Mouse (Mus musculus): Measurements from ENCODE around the gene Hoxd4. TPM values are rescaled to one million over a fixed set of nuclear protein-coding genes. Genes with fewer than 3 reads are reported as not detected.

The Hoxd4 gene
- polyA plus RNA-seq (2012), result 0.06 TPM in 1 of 2 replicates, not detected in the other

- Histone ChIP-seq H3K27me3 (ENCODE audit: control insufficient read depth) (peaks cover 98% of the 10 kb centered on the region), H3K4me1 (ENCODE audit: control insufficient read depth) (peaks cover 1% of the 10 kb centered on the region; the same call in 1 of the 2 replicates), H3K9me3 (ENCODE audit: control insufficient read depth, low read length) (no peaks in the 10 kb centered on the region), H3K36me3 (ENCODE audit: control insufficient read depth) (no peaks in the 10 kb centered on the region), H3K4me3 (replicated peaks) (no peak within 1 kb of the TSS)
- TF ChIP-seq GATA1 (IDR thresholded peaks at IDR 0.05; ENCODE audit: low read length) (no peak), TAL1 (IDR thresholded peaks at IDR 0.05; ENCODE audit: low read length) (no peak)
These were observed at the start of gene Hoxd4, which contains the start of gene Hoxd3 for GRCm38 (mm10) chr2:74711721-74712621. Hoxd4 (plus strand) TSS chr2:74711929. Hoxd3 (plus strand) TSS chr2:74711927.

- Histone ChIP-seq H3K9me3 (ENCODE audit: control insufficient read depth, low read length) (peaks cover 4% of the 10 kb centered on the region; the same call in 1 of the 2 replicates), H3K4me1 (ENCODE audit: control insufficient read depth) (no peaks in the 10 kb centered on the region), H3K4me3 (replicated peaks) (no peak overlapping the region), H3K36me3 (ENCODE audit: control insufficient read depth) (no peaks in the 10 kb centered on the region), H3K27me3 (ENCODE audit: control insufficient read depth) (peaks cover 99% of the 10 kb centered on the region)
- no peak for TF ChIP-seq GATA1 (IDR thresholded peaks at IDR 0.05; ENCODE audit: low read length)
- no peak for TF ChIP-seq TAL1 (IDR thresholded peaks at IDR 0.05; ENCODE audit: low read length)
These were observed 48.3 kb upstream of the Hoxd4 start for GRCm38 (mm10) chr2:74663291-74663925.

GRCm38 (mm10) chr2:74666411-74666810, 45.3 kb upstream of the Hoxd4 start:
- TF ChIP-seq TAL1 (IDR thresholded peaks at IDR 0.05; ENCODE audit: low read length), result no peak
- peaks cover 99% of the 10 kb centered on the region for H3K27me3 ChIP-seq (ENCODE audit: control insufficient read depth)

GRCm38 (mm10) chr2:74667191-74667841, 44.4 kb upstream of the Hoxd4 start:
- Histone ChIP-seq H3K27me3 (ENCODE audit: control insufficient read depth) (peaks cover 99% of the 10 kb centered on the region), H3K9me3 (ENCODE audit: control insufficient read depth, low read length) (peaks cover 6% of the 10 kb centered on the region; the same call in 1 of the 2 replicates), H3K36me3 (ENCODE audit: control insufficient read depth) (no peaks in the 10 kb centered on the region), H3K4me1 (ENCODE audit: control insufficient read depth) (no peaks in the 10 kb centered on the region), H3K4me3 (replicated peaks) (no peak overlapping the region)
- TF ChIP-seq GATA1 (IDR thresholded peaks at IDR 0.05; ENCODE audit: low read length) (no peak), TAL1 (IDR thresholded peaks at IDR 0.05; ENCODE audit: low read length) (no peak)

More at GRCm38 (mm10) chr2:74666411-74666810, 45.3 kb upstream of the Hoxd4 start:
- no peaks in the 10 kb centered on the region for H3K4me1 ChIP-seq (ENCODE audit: control insufficient read depth)
- H3K4me3 ChIP-seq (replicated peaks), result no peak overlapping the region
- H3K9me3 ChIP-seq (ENCODE audit: control insufficient read depth, low read length), result peaks cover 6% of the 10 kb centered on the region; the same call in 1 of the 2 replicates
- no peaks in the 10 kb centered on the region for H3K36me3 ChIP-seq (ENCODE audit: control insufficient read depth)

- H3K4me3 ChIP-seq (replicated peaks), result no peak within 1 kb of the TSS
- H3K27me3 ChIP-seq (ENCODE audit: control insufficient read depth), result peaks cover 99% of the 10 kb centered on the region
These were observed 43.8 kb upstream of the Hoxd4 start, which contains the start of gene Hoxd13 for GRCm38 (mm10) chr2:74667842-74668357. Hoxd13 (plus strand) TSS chr2:74668310.

GRCm38 (mm10) chr2:74668370-74669229, 43.1 kb upstream of the Hoxd4 start:
- Histone ChIP-seq H3K36me3 (ENCODE audit: control insufficient read depth) (no peaks in the 10 kb centered on the region), H3K4me1 (ENCODE audit: control insufficient read depth) (no peaks in the 10 kb centered on the region), H3K9me3 (ENCODE audit: control insufficient read depth, low read length) (peaks cover 6% of the 10 kb centered on the region; the same call in 1 of the 2 replicates), H3K4me3 (replicated peaks) (no peak overlapping the region), H3K27me3 (ENCODE audit: control insufficient read depth) (peaks cover 99% of the 10 kb centered on the region)
- TF ChIP-seq TAL1 (IDR thresholded peaks at IDR 0.05; ENCODE audit: low read length), result no peak

More at GRCm38 (mm10) chr2:74667842-74668357, 43.8 kb upstream of the Hoxd4 start, which contains the start of gene Hoxd13:
- H3K36me3 ChIP-seq (ENCODE audit: control insufficient read depth), result no peaks in the 10 kb centered on the region
- no peak for TF ChIP-seq GATA1 (IDR thresholded peaks at IDR 0.05; ENCODE audit: low read length)
- TF ChIP-seq TAL1 (IDR thresholded peaks at IDR 0.05; ENCODE audit: low read length), result no peak
- H3K4me1 ChIP-seq (ENCODE audit: control insufficient read depth), result no peaks in the 10 kb centered on the region
- H3K9me3 ChIP-seq (ENCODE audit: control insufficient read depth, low read length), result peaks cover 6% of the 10 kb centered on the region; the same call in 1 of the 2 replicates

- Histone ChIP-seq H3K27me3 (ENCODE audit: control insufficient read depth) (peaks cover 99% of the 10 kb centered on the region), H3K36me3 (ENCODE audit: control insufficient read depth) (no peaks in the 10 kb centered on the region), H3K9me3 (ENCODE audit: control insufficient read depth, low read length) (peaks cover 6% of the 10 kb centered on the region; the same call in 1 of the 2 replicates), H3K4me3 (replicated peaks) (no peak overlapping the region), H3K4me1 (ENCODE audit: control insufficient read depth) (no peaks in the 10 kb centered on the region)
- TF ChIP-seq GATA1 (IDR thresholded peaks at IDR 0.05; ENCODE audit: low read length), result no peak
- no peak for TF ChIP-seq TAL1 (IDR thresholded peaks at IDR 0.05; ENCODE audit: low read length)
These were observed 42.5 kb upstream of the Hoxd4 start for GRCm38 (mm10) chr2:74669230-74669578.
